Mouse (Mus musculus) CD4-positive helper T cell, adult 2 months (primary cell): Measurements from ENCODE around the gene Ppp1r2.
A peak's percentile ranks its signal among the peaks of the same experiment; 100 is the strongest.
"Not testable (repeated sequence)": the region's sequence is repeated elsewhere in the genome, so short reads cannot be mapped to it uniquely, and the experiment has no call there.

Source experiments
- DNase-seq: peaks from one replicate; pipeline ENCODE4 v3.0.0-alpha.2; 2012; ENCODE audit warnings: low read depth, missing footprints, low spot score

Ppp1r2 gene

DNA sequence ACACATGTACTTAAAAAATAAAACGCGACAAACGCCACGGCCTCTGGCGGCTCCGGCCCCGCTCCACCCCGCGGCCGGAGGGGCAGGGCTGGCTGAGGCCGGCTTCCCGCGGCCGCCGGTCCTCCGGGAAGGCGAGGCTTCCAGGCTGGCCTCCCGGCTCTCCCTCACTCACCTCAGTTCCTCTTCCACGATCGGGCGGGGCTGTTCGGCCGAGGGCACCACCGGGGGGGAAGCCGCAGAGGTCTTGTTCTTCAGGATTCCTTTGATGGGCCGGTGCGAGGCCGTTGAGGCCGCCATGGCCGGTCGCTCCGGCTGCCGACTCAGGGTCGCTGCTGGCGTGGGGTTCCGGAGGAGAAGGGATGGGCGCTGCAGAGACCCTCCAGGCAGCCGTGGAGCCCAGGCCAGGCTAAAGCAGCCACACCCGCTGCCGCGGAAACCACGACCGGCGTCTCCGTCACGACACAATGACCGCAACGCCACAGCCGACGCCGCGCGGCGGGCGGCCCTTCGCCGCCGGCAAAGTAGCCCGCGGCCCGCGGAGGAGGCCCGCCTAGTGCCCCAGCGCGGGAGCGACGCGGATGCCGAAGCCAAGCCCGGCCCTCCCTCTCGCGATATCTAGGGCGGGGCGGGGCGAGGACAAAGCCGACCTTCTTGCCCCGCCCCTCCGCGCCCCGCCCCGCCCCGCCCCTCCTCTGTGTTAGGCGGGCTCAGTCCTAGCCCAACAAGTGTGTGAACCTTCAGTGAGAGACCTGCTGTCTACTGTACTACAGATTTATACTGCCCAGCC is at the start of gene Ppp1r2:
TSS of gene Ppp1r2 (minus strand) at position 604 of the 787 bp plus-strand sequence.
- DNase-seq, result peak; percentile 92

DNA sequence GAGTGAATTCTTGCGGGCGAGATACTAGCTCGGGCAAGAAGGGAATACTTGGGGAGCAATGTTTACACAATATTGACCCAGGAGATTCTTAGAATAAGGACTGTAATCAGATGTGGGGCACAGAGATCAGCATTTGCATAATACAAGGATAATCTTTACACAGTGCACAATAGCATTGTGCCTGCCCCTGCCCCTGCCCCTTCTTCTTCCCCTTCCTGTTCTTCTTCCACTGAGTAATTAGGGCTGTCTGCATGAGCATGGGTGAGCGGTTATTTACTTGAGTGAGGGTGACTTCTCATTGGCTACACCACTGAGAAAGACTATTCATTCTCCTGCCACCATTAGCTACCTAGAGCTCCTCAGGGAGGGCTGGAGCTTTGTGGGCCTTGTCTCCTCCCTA is 46.4 kb upstream of the Ppp1r2 start:
- no peak for DNase-seq

DNA sequence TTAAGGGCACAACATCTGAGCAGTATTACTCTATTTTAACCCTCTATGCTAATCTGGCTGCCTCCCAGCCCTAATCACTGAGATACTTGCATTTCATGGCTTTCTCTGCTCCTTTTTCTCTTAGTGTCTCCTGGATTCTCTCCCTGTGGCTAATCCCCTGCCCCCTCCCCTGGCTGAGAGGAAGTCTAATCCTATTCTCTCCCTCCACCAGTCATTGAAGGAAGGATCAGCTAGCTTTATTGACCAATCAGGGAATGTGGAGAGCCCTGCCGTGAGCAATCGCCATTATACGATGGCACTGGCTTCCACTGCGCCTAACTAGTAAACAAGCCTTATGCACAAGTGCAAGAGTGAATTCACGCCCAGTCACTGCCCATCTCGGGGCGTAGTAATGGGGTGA is 45.9 kb upstream of the Ppp1r2 start:
- DNase-seq, result no peak

DNA sequence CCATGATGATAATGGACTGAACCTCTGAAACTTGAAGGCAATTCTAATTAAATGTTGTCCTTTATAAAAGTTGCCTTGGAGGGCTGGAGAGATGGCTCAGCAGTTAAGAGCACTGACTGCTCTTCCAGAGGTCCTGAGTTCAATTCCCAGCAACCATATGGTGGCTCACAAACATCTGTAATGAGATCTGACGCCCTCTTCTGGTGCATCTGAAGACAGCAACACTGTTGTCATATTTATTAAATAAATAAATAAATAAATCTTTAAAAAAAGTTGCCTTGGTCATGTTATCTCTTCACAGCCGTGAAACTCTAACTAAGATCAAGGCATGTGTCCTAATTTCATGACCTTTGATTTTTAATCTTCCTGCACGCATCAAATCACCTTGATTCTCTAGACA is 44.6 kb upstream of the Ppp1r2 start:
- not testable (repeated sequence) for DNase-seq

DNA sequence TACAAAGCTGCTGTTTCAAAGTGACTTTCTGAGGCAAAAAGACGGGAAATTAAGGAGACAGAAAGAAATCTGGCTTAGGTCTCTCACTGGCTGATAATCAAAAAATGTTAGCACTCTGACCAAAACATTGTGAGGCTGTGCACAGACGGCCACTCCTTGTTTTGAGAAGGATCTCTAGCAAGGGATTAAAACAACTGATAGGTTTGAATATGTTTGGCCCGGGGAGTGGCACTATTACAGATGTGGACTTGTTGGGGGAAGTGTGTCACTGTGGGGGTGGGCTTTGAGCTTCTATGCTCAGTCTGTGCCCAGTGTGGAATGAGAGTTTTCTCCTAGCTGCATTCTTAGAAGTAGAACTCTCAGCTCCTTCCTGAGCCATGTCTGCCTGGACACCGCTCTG is 44.2 kb upstream of the Ppp1r2 start:
- DNase-seq, result no peak

DNA sequence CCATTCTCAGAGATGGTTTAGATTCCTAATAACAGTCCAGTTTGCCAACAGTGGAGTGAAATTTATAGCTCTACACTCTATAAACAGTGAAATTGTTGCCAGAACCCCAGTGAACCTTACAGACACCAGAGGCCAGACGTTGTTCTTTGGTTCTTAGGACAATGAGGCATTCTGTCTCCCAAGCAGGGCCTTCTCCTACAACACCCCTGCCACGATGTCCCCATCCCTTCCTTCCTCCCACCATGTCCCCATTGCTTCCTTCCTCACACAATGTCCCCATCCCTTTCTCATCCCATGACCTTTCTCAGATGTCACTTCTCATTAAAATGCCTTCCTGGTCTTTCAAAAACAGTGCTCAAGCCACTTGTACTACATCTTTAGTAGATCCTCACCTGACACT is 43.3 kb upstream of the Ppp1r2 start:
- DNase-seq, result no peak

DNA sequence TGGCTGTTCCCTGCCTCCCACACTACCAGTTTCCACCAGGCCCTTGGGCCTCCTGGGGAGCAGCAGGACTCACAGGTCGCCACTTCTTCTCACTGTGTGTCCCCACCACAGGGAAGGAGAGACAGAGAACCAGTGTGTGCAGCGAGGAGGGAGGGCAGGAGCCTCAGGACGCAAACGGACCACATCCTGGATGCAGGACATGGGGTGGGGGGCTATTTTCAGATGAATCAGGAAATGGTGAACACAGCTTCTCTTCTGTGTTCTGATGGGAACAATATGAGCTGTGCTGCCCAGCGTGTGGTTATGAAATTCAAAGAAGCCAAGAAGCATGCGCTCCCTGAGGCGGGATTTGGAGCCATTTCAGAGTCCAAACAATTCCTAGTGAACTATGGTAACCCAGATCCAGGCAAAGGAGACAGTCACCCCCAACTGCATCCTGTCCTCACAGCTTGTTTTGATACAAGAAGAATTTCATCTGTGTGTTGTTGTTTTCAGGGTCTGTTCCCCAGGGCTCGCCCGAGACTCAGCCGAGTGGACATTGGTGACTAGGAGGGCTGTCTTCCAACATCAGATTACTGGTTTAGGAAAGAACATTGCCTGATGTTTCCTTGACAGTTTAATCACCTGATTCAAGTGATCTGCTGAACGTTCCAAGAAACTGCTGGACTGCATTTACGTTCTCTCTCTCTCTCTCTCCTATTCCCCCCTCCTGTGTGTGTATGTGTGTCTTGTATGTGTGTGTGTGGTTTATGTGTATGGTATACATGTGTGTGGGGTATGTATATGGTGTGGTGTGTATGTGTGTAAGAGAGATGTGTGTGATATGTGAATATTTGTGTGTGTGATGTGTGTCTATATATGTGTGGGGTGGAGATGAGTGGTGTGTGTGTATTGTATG is 41.4 kb upstream of the Ppp1r2 start:
- not testable (repeated sequence) for DNase-seq

DNA sequence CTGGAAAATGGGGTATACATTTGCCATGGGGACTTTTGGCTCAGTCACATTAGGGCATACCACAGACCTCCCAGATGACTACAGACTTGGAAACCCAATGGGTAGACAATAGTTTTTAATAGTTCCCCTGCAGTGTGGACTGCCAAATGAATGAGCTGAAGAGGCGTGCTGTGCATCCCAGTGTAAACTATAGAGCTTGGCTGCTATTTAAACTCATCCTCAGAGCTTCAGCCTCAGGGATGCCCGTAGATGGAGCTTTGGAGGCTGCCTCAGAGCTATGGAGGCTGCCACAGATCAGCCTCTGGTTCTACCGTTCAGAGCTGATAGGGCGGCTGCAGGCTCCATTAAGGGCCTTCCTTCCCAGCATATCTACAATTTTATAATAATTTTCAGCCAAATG is 40.2 kb upstream of the Ppp1r2 start:
- no peak for DNase-seq

DNA sequence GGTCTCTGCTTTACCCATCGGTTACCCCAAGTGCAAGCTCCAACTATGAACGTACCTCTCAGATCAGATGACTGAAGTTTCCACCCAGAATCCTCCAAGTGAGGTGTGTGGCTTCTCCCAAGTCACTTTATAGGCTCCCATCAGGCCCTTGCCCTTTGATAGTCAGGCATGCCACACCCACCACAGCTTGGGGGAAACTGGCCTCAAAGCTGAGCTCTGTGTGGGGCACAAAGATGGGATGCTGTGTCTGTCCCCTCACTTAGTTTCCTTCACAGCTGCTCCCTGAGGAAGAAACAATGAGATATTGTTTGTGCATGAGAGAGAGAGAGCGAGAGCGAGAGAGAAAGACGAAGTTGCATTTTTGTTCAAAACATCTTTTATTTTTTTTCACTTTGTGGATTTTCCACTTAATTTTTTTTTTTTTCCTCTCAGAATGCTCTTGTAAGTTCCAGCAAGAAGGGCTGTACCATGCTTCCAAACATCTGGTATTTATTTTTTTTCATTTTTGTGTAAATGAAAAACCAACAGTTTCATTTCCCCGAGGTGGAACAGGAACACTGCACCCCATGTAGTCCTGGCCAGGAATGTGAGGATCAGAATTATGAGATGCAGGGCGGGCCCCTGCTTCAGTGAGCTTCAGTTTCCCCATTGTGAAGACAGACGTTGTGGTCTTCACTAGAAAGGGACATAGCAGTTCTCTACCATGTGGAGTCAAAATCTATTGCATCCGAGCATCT is 39.6 kb upstream of the Ppp1r2 start, which contains the start of gene Apod:
TSS of gene Apod (minus strand) at position 312 of the 737 bp plus-strand sequence.
- no peak for DNase-seq

DNA sequence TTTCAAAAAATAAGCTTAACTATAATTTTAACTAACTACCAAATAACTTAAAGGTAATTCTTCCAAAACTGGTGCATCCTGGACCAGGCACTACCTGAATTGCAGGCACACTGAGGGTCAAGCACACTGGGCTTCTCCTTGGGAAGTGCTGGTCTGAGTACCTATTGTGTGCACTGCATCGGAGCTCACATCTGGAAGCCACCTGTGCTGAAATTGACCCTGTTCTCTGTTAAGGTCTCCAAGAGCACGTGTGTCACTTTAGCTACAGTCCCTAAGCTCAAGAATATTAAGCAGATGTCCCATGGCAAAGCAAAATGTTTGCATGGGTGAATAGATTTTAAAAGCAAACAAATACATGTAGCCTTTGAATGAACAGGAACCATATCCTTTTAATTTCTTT is 38.5 kb upstream of the Ppp1r2 start:
- no peak for DNase-seq

DNA sequence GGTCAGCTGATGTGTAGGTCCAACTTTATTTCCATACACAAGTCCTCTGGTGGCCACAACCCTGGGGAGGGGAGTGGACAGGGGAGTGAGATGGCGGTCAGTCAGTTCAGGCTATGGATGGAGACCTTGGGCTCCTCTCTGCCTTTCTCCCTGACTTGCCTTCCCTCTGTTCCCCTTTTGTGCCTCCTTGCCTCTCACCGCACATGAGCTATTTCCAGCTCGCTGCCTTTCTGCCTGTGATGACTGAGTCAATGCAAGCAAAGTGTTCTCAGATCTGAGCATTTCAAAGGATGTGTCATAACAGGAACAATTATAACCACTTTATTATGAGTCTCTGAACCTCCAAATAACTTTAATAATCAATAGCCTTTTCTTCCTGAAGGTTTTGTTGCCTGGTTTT is 37.2 kb upstream of the Ppp1r2 start:
- DNase-seq, result no peak

DNA sequence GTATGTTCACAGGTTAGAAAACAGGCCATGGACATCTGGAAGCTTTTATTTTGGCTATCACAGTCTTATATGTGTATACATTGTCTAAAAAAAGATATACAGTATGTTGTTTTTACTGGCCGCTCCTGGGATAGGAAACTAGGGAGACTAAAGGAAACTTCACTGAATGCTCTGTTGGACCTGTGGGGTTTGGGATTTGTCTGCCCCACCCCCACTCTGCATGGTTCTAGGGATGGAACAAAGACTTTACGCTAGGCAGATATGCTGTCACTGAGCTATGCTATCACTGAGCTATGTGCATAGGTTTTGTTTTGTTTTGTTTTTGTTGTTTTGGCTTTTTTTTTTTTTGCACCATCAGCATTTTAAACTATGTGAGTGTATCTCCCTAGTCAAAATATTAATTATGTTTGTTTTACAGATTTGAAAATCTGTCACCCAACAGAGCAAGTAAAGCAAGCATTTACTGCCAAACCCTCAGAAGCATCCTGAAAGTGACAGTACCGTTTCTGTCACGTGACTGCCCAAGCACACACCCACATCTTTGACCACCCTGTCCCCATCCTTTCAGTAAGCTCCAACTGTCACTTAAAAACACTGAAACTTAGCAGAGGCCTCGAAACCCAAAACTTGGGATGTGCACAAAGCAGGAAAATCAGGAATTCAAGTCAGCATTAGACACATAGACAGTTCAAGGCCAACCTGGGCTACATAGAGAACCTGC is 30.3 kb upstream of the Ppp1r2 start:
- DNase-seq, result no peak

DNA sequence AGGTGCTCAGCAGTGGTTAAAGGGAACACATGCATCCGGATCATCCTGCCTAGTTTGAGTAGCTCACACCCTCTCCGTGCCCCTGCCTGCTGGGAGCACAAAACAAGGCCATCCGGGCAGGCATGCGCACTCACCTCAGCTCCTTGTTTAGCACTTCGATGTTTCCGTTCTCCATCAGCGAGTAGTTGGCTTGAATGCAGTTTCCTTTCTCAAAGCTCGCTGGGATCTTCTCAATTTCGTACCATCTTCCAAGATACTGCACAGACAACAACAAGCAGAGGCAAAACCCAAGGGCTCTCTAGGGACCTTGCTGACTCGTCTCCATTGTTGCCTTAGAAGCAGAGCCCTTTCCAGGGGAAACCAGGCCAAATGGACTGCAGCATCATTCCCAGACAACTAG is 28.2 kb upstream of the Ppp1r2 start:
- no peak for DNase-seq

DNA sequence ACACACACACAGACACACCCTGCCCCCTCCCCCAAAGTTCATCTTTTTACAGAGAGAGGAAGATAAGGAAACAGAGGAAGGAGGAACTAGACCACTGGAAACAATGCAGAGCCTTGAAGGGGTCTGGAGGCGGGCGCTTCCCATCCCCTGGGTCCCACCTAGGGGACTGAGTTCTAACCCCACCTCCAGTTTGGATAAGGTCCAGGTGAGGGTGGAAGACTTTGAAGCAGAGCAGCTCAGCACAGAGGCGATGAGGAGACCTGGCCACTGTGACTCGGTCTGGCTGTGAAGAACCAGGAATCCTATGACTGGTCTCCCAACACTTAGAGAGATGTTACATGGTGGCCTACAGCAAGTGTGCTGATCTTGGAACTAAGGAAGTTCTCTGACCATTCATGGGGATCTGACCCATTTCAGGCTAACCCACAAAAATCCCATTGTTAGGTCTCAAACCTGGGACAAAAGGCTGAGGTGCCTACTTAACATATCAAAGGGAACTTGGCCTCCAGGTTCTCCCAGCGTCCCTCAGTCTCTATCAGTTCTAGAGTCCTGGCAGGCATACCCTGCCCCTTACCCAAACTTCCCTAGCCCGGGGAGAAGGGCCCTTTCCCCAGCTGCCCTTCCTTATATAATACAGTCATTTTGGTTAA is 25.9 kb upstream of the Ppp1r2 start:
- DNase-seq, result no peak

DNA sequence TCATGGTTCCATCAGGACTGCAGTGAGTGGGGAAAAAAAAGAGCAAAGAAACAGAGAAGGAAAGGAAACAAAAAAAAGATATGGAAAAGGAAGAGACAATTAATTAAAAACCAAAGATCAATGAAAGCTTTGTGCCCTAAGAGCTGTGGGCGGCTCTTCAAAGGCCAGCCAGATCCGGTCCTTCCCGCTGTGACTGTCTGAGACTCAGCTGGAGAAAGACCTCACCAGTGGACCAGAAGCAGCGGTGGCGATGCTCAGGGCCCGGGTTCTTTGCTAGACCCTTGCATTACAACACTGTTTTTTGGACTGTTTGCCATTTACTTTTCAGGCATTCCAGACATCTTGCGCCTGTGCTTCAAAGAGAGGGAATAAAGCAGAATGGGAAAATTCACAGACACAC is 25.4 kb upstream of the Ppp1r2 start:
- no peak for DNase-seq

DNA sequence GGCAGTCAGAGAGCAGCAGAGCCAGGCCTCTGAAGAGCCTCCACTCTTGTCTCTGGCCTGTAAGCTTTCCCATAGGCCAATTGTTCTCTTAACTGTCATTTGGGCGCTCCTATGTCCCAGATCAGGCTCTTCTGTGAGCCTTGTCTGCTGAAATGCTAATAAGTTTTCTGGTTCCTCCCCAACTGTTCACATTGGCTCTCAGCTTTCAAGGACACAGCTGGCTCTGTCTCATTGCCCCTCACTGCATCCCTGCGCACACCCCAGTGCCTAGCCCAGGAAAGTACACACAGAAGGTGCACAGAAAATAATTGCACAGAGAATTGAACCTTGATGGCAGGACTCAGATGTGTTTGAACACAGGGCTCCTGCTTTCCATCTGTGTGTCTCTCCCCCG is 24.9 kb upstream of the Ppp1r2 start:
- DNase-seq, result no peak

DNA sequence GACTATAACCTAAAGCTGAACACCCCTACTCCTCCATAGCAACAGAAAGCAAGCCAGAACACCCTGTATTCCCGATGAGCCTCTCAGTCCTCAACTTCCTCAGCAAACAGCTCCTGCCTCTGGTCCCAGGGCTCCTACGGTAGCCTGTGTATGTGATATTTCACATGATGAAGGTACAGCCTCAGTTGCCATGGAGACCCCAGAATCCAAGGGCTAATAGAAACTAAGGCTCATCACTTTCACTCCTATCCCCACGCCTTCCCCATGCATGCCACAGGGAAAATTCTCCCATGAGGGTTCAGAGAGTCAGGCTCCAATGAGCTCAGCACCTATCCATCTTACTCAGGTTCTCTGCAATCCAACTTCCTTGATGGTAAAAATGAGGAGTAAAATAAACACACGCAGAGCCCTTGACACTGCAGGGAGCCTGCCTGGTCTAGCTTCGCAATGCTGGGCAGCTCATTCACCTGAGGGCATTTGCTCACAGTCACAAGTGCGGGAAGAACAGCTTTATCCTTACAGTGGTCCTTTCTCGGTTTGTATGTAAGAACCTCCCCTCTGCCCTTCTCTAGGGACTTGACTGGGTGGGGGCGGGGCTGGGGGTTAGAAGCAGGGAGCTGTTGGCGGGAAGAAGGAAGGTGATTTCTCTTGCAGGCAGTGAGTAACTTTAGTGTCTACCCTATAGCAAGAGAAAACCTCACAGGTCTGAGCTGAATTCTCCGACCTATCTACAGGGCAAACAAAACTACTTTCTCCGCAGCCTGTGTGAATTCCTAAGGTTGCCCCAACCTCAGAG is 24.3 kb upstream of the Ppp1r2 start:
- no peak for DNase-seq

DNA sequence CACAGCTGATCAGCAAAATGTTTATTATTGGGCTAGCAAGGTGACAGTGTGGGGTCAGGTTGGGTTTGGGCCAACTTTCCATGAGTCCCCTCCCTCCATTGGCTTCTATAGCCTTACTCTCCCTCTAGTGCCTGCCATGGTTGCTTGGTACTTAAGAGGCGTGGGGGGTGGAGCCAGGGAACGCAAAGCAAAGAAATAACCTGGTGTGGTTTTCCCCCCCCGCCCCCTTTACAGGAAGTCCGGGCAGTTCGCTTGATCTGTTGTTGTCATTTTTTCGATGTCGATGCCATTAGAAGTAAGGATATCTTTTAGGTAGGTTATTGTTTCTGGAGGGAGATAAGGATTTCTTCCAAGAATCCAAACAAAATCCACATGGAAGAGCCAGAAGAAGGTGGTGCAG is 22.0 kb upstream of the Ppp1r2 start:
- DNase-seq, result peak; percentile 68

DNA sequence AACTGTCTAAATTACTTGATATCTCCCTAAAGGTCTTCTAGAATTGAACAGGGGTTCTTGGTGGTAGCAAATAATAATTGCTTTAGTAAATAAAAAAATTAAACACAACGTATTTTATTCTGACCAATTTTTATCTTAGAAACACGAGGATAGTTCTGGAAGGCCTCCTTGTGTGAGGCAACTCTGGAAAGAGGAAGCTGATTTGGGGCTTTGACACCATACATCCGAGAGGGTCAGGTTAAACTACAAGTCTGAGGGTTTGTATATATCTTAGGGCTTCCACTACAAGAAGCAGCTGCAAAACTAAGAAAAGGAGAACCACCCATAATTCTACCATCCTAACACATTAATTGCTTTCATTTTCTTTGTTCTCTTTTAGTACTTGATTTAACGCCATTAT is 18.7 kb upstream of the Ppp1r2 start:
- no peak for DNase-seq

DNA sequence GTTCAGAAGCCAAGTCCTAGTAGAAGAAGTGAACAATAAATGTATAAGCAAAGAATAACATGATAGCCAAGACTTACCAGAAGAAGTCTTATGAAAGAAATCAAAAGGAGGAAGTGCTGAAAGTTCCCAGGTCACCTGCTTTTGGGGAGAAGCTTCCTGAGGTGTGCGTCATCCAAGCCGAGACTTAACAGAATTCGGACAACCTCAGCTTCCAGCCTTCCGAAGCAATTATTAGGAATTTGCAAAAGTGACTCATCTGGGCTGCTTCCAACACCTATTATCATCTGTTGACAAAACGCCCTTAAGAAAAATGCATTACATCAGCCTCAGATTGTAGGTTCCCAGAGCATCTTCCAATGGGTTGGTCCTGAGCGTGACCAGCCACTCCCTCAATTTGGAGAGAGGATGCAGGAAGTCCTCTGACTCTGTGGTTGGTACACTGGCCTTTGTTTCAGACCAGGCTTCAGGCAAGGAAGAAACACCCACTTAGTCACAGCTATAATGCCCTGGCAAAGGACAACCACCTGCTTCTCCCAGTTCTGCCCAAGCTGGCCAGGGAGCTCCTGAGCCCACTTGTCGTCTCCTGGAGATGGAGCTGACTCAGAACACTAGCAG is 15.8 kb upstream of the Ppp1r2 start:
- DNase-seq, result no peak
